Mouse (Mus musculus): ENCODE measurements around the gene Slc30a5.

DNA sequence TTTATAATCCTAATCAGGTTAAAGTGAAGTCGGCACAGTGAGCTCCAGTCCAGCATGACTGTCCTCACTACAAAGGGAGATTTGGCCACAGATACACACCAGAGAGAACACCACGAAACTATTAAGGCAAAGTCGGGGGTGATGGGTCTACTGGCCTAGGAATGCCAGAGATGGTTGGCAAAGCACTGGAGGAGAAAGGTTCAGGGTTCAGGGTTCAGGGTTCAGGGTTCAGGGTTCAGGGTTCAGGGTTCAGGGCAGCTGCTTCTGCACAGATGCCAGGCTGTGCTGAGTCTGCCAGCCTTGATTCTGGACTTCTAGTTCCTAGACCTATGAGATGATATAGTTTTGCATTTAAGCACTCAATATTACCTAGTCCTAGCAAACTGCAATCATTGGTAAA, 46.6 kb upstream of the Slc30a5 start:
- no peak for TF ChIP-seq CTCF (IDR thresholded peaks at IDR 0.05 in 2 of 3, conservative IDR thresholded peaks at IDR 0.05 in 1 of 3; ENCODE audit: control insufficient read depth in 1 of 3, insufficient read depth in 1 of 3, low read depth in 2 of 3, low read length in 3 of 3, poor library complexity in 1 of 3, severe bottlenecking in 1 of 3)
- no peak for TF ChIP-seq POLR2A (IDR thresholded peaks at IDR 0.05; ENCODE audit: control insufficient read depth in 1 of 2, insufficient read depth in 1 of 2, low read depth in 1 of 2, low read length in 2 of 2, poor library complexity in 1 of 2)
- TF ChIP-seq MYC (IDR thresholded peaks at IDR 0.05; ENCODE audit: low read depth, low read length): no peak
- TF ChIP-seq UBTF (IDR thresholded peaks at IDR 0.05; ENCODE audit: borderline replicate concordance, insufficient read depth, low read depth, low read length): no peak
